ENCODE assay signal across 20 mouse cellular contexts in genomic region chr7:141191036-141191435, GRCm38 (mm10). TPM values are rescaled to one million over a fixed set of nuclear protein-coding genes. Genes with fewer than 3 reads are reported as not detected.
DNase-seq lines count a peak whose midpoint lies in the region; ATAC-seq and TF ChIP-seq lines count a peak whose summit lies in the region.
"Had no signal": no experiment of that assay in that cellular context is flagged by ENCODE, and none has a peak within 500 bp of the region (broad histone marks: within the 10 kb centered on the region; RNA-seq: fewer than 3 reads in every experiment).

No protein-coding gene starts in this region.

- no peaks in the 10 kb centered on the region for H3K9me3 ChIP-seq in lung, postnatal 0 days (ENCODE audit: low read length)
- no peaks in the 10 kb centered on the region for H3K9me3 ChIP-seq in forebrain, embryonic 15.5 days
- H3K9me3 ChIP-seq: embryonic facial prominence, embryonic 12.5 days; forebrain, embryonic 13.5 days; G1E had no signal

- TF ChIP-seq CTCF in lung, adult 2 months (IDR thresholded peaks at IDR 0.05; ENCODE audit: insufficient read depth, low read length) = no peak
- no peak for TF ChIP-seq CTCF in lung, postnatal 0 days (IDR thresholded peaks at IDR 0.05)

- no peak for ATAC-seq in lung, postnatal 0 days
- ATAC-seq in forebrain, embryonic 15.5 days (replicated peaks) = no peak
- ATAC-seq in granulocyte monocyte progenitor cell, adult 5-6 weeks (replicated peaks; ENCODE audit: poor library complexity, severe bottlenecking) = no peak
- ATAC-seq: forebrain, embryonic 13.5 days; inflammation-experienced regulatory T-cells, adult 6 months had no signal

- H3K9ac ChIP-seq in lung, postnatal 0 days (replicated peaks; ENCODE audit: low read depth) = no peak overlapping the region
- no peak overlapping the region for H3K9ac ChIP-seq in forebrain, embryonic 15.5 days (replicated peaks)
- H3K9ac ChIP-seq: embryonic facial prominence, embryonic 12.5 days; forebrain, embryonic 13.5 days had no signal

- no peak overlapping the region for H3K27ac ChIP-seq in lung, postnatal 0 days (ENCODE audit: low read length)
- H3K27ac ChIP-seq in forebrain, embryonic 15.5 days (replicated peaks) = no peak overlapping the region
- H3K27ac ChIP-seq: embryonic facial prominence, embryonic 12.5 days; forebrain, embryonic 13.5 days had no signal

- TF ChIP-seq EP300 in lung, postnatal 0 days (IDR thresholded peaks at IDR 0.05) = no peak

- no peaks in the 10 kb centered on the region for H3K27me3 ChIP-seq in lung, postnatal 0 days (replicated peaks; ENCODE audit: insufficient read depth, low read length)
- no peaks in the 10 kb centered on the region for H3K27me3 ChIP-seq in forebrain, embryonic 15.5 days
- H3K27me3 ChIP-seq: embryonic facial prominence, embryonic 12.5 days; forebrain, embryonic 13.5 days had no signal

- 67% methylated on average over 14 of the region's 14 CpGs for WGBS in lung, adult 2 months
- 78% methylated on average over 14 of the region's 14 CpGs for WGBS in lung, postnatal 0 days
- WGBS in forebrain, embryonic 15.5 days = 93% methylated on average over 14 of the region's 14 CpGs

- DNase-seq in adrenal gland, postnatal 36 days = peak; percentile 40 to 56
- no peak for DNase-seq in adrenal gland, postnatal 25 days
- DNase-seq in lung, adult 18-20 months = peak; percentile 17 to 43
- no peak for DNase-seq in lung, adult 2 months
- peak; percentile 58 for DNase-seq in kidney, adult 9 months
- peak; percentile 24 for DNase-seq in lung, postnatal 0 days (ENCODE audit: low spot score)
- DNase-seq: B cell, adult 2 months; cerebellum, postnatal 10 days; gastrocnemius, postnatal 10 days; layer of hippocampus, adult 9-11 months; right cerebral cortex, postnatal 4 days; thymus, postnatal 4 days had no signal

- no peak overlapping the region for H3K4me2 ChIP-seq in lung, postnatal 0 days (replicated peaks; ENCODE audit: low read depth, low read length)
- H3K4me2 ChIP-seq in forebrain, embryonic 15.5 days (replicated peaks) = no peak overlapping the region
- H3K4me2 ChIP-seq: embryonic facial prominence, embryonic 12.5 days; forebrain, embryonic 13.5 days had no signal

- no peak overlapping the region for H3K4me3 ChIP-seq in lung, adult 2 months (replicated peaks; ENCODE audit: extremely low read depth, low read depth, low read length)
- H3K4me3 ChIP-seq in lung, postnatal 0 days (ENCODE audit: low read depth, low read length) = no peak overlapping the region
- H3K4me3 ChIP-seq in forebrain, embryonic 15.5 days = no peak overlapping the region
- H3K4me3 ChIP-seq: embryonic facial prominence, embryonic 12.5 days; forebrain, embryonic 13.5 days had no signal

- TF ChIP-seq POLR2A in lung, adult 2 months (IDR thresholded peaks at IDR 0.05; ENCODE audit: borderline replicate concordance, extremely low read depth, low read depth, low read length) = no peak

- peaks cover 10% of the 10 kb centered on the region for H3K4me1 ChIP-seq in lung, adult 2 months (ENCODE audit: control insufficient read depth, insufficient read depth, low read length)
- peaks cover 14% of the 10 kb centered on the region; the same call in 1 of the 2 replicates for H3K4me1 ChIP-seq in lung, postnatal 0 days (ENCODE audit: insufficient read depth, low read depth, low read length)
- peaks cover 31% of the 10 kb centered on the region for H3K4me1 ChIP-seq in forebrain, embryonic 15.5 days

- peaks cover 29% of the 10 kb centered on the region for H3K36me3 ChIP-seq in lung, postnatal 0 days (ENCODE audit: insufficient read depth, low read length)
- H3K36me3 ChIP-seq in forebrain, embryonic 15.5 days = peaks cover 29% of the 10 kb centered on the region

RNA-seq across cellular contexts. Expression of gene Hras, which starts 2.8 kb away (rescaled TPM):
- 10 to 100 TPM; 89.1 to 93.9 TPM for total RNA-seq in adrenal gland, postnatal 36 days (2021)
- 64.8 and 88.0 TPM in 2 replicates for total RNA-seq in adrenal gland, postnatal 25 days (2021)
- polyA plus RNA-seq in lung, adult 2 months (2012; rRNA removed) = 77.3 and 91.5 TPM in 2 replicates
- polyA plus RNA-seq in lung, postnatal 0 days (2015; fragmentation: Nextera tagmentation; extraction: Ambion mirVana) = 121 and 126 TPM in 2 replicates
- polyA plus RNA-seq in forebrain, embryonic 15.5 days (2015; fragmentation: Nextera tagmentation; extraction: Ambion mirVana) = 126 and 127 TPM in 2 replicates
- total RNA-seq in granulocyte monocyte progenitor cell, adult 5-6 weeks (2014; fragmentation: Nextera tagmentation) = 57.4 and 69.3 TPM in 2 replicates
- total RNA-seq in granulocyte monocyte progenitor cell, adult 5-6 weeks (2017) = 24.9 and 28.8 TPM in 2 replicates

RNA-seq across cellular contexts. Expression of gene Lrrc56, which starts 2.9 kb away (rescaled TPM):
- 1 to 10 TPM; 4.7 to 8.8 TPM for total RNA-seq in adrenal gland, postnatal 36 days (2021)
- total RNA-seq in adrenal gland, postnatal 25 days (2021) = 6.4 and 10.8 TPM in 2 replicates
- polyA plus RNA-seq in lung, adult 2 months (2012; rRNA removed) = 15.8 TPM in 2 replicates
- polyA plus RNA-seq in lung, postnatal 0 days (2015; fragmentation: Nextera tagmentation; extraction: Ambion mirVana) = 6.8 and 7.4 TPM in 2 replicates
- polyA plus RNA-seq in forebrain, embryonic 15.5 days (2015; fragmentation: Nextera tagmentation; extraction: Ambion mirVana) = 10.3 and 12.7 TPM in 2 replicates
- 1.4 and 2.4 TPM in 2 replicates for total RNA-seq in granulocyte monocyte progenitor cell, adult 5-6 weeks (2014; fragmentation: Nextera tagmentation)
- total RNA-seq in granulocyte monocyte progenitor cell, adult 5-6 weeks (2017) = 0.52 and 0.62 TPM in 2 replicates

RNA-seq across cellular contexts. Expression of gene Rnh1, which starts 18.4 kb away (rescaled TPM):
- total RNA-seq in adrenal gland, postnatal 36 days (2021) = 100 to 1,000 TPM; 265 to 371 TPM
- 298 and 356 TPM in 2 replicates for total RNA-seq in adrenal gland, postnatal 25 days (2021)
- 128 and 195 TPM in 2 replicates for polyA plus RNA-seq in lung, adult 2 months (2012; rRNA removed)
- 181 and 187 TPM in 2 replicates for polyA plus RNA-seq in lung, postnatal 0 days (2015; fragmentation: Nextera tagmentation; extraction: Ambion mirVana)
- polyA plus RNA-seq in forebrain, embryonic 15.5 days (2015; fragmentation: Nextera tagmentation; extraction: Ambion mirVana) = 42.3 and 44.0 TPM in 2 replicates
- 79.1 and 109 TPM in 2 replicates for total RNA-seq in granulocyte monocyte progenitor cell, adult 5-6 weeks (2014; fragmentation: Nextera tagmentation)
- 45.2 and 47.7 TPM in 2 replicates for total RNA-seq in granulocyte monocyte progenitor cell, adult 5-6 weeks (2017)

RNA-seq across cellular contexts. Expression of gene Lmntd2, which starts 22.8 kb away (rescaled TPM):
- total RNA-seq in adrenal gland, postnatal 36 days (2021) = under 1 TPM; 0.13 TPM
- total RNA-seq in adrenal gland, postnatal 25 days (2021) = 0.39 TPM in 1 of 2 replicates, not detected in the other
- 4.4 and 5.6 TPM in 2 replicates for polyA plus RNA-seq in lung, adult 2 months (2012; rRNA removed)
- 0.97 and 1.0 TPM in 2 replicates for polyA plus RNA-seq in lung, postnatal 0 days (2015; fragmentation: Nextera tagmentation; extraction: Ambion mirVana)
- polyA plus RNA-seq in forebrain, embryonic 15.5 days (2015; fragmentation: Nextera tagmentation; extraction: Ambion mirVana) = 0.75 and 1.4 TPM in 2 replicates
- 2.2 TPM in 1 of 2 replicates, not detected in the other for total RNA-seq in granulocyte monocyte progenitor cell, adult 5-6 weeks (2014; fragmentation: Nextera tagmentation)
- total RNA-seq in granulocyte monocyte progenitor cell, adult 5-6 weeks (2017) = 0.34 TPM in 1 of 2 replicates, not detected in the other
- total RNA-seq: gastrocnemius, postnatal 10 days; left cerebral cortex, postnatal 36 days; monocyte, adult 5-6 weeks had no signal

RNA-seq across cellular contexts. Expression of gene Rassf7, which starts 24.6 kb away (rescaled TPM):
- total RNA-seq in adrenal gland, postnatal 36 days (2021) = 1 to 10 TPM; 3.6 to 4.1 TPM
- 5.7 and 8.0 TPM in 2 replicates for total RNA-seq in adrenal gland, postnatal 25 days (2021)
- polyA plus RNA-seq in lung, adult 2 months (2012; rRNA removed) = 87.1 and 92.9 TPM in 2 replicates
- 93.6 and 98.7 TPM in 2 replicates for polyA plus RNA-seq in lung, postnatal 0 days (2015; fragmentation: Nextera tagmentation; extraction: Ambion mirVana)
- polyA plus RNA-seq in forebrain, embryonic 15.5 days (2015; fragmentation: Nextera tagmentation; extraction: Ambion mirVana) = 24.6 and 26.9 TPM in 2 replicates
- 3.1 and 4.5 TPM in 2 replicates for total RNA-seq in granulocyte monocyte progenitor cell, adult 5-6 weeks (2014; fragmentation: Nextera tagmentation)
- 2.0 and 4.5 TPM in 2 replicates for total RNA-seq in granulocyte monocyte progenitor cell, adult 5-6 weeks (2017)

Comparison
In these comparisons a context has a peak if more than half of its experiments do, and no peak if none do; other contexts are left out.
1. DNase-seq: peak in adrenal gland, postnatal 36 days (2 of 2), lung, adult 18-20 months (2 of 2), kidney, adult 9 months (single experiment) and lung, postnatal 0 days (single experiment); none in adrenal gland, postnatal 25 days (single experiment) and lung, adult 2 months (single experiment).